Mouse (Mus musculus) forebrain, embryonic 10.5 days (tissue): ENCODE measurements around the gene Aspdh. TPM values are rescaled to one million over a fixed set of nuclear protein-coding genes. Genes with fewer than 3 reads are reported as not detected.

ENCODE experiments used
- DNase-seq: peaks from one replicate; pipeline ENCODE4 v3.0.0-alpha.2; 2017; ENCODE audit warnings: low spot score; ENCODE audit errors: extremely low spot score
- H3K27ac ChIP-seq: fragments of 300-500 bp; sonication (generic); 2 replicates; pipeline ENCODE4 v1.5.1; 2016; ENCODE audit warnings: mild to moderate bottlenecking
- H3K27me3 ChIP-seq: fragments of 300-500 bp; sonication (generic); 2 replicates; pipeline ENCODE4 v1.6.1; 2016; ENCODE audit warnings: mild to moderate bottlenecking; ENCODE audit not compliant: poor library complexity, severe bottlenecking
- H3K36me3 ChIP-seq: fragments of 300-500 bp; sonication (generic); replicated peaks from 2 replicates; pipeline ENCODE4 v1.6.1; 2016; ENCODE audit warnings: mild to moderate bottlenecking, moderate library complexity
- H3K4me1 ChIP-seq: fragments of 300-500 bp; sonication (generic); 2 replicates; pipeline ENCODE4 v1.6.1; 2016
- H3K4me3 ChIP-seq: fragments of 300-500 bp; sonication (generic); 2 replicates; pipeline ENCODE4 v1.5.1; 2016; ENCODE audit warnings: mild to moderate bottlenecking, moderate library complexity
- H3K9me3 ChIP-seq: fragments of 300-500 bp; sonication (generic); 2 replicates; pipeline ENCODE4 v1.6.1; 2016; ENCODE audit warnings: mild to moderate bottlenecking, moderate library complexity
- WGBS: fragments of 180-500 bp; shearing (Covaris S2); methylation state at CpG from one replicate; pipeline ENCODE4 v1.1.7; 2016; 5-methylcytosine and 5-hydroxymethylcytosine counted together
- polyA plus RNA-seq: library from polyadenylated mRNA; unstranded; fragments of >200 nt; fragmentation: Nextera tagmentation; extraction: Ambion mirVana; gene quantifications from 2 replicates; pipeline ENCODE4 v1.2.1, GENCODE M21; 2016

Gene Aspdh
- polyA plus RNA-seq, 1 experiment from 2014 or later: 1.3 TPM

- H3K9me3 ChIP-seq: no peaks in the 10 kb centered on the region
- WGBS: 65% methylated on average over 2 of the region's 2 CpGs
- no peak overlapping the region for H3K27ac ChIP-seq
- peaks cover 70% of the 10 kb centered on the region for H3K27me3 ChIP-seq
- peaks cover 47% of the 10 kb centered on the region for H3K4me1 ChIP-seq
- DNase-seq: no peak
- H3K36me3 ChIP-seq: peaks cover 11% of the 10 kb centered on the region
- no peak overlapping the region for H3K4me3 ChIP-seq
Measured at GRCm38 (mm10) chr7:44439696-44440095, 25.5 kb upstream of the Aspdh start.

- H3K4me1 ChIP-seq: peaks cover 55% of the 10 kb centered on the region
- no peak for DNase-seq
- H3K27ac ChIP-seq: no peak overlapping the region
- no peaks in the 10 kb centered on the region for H3K9me3 ChIP-seq
- peaks cover 13% of the 10 kb centered on the region for H3K36me3 ChIP-seq
- no peak overlapping the region for H3K4me3 ChIP-seq
- H3K27me3 ChIP-seq: peaks cover 77% of the 10 kb centered on the region
- WGBS: 86% methylated on average over 1 of the region's 1 CpGs
Measured at GRCm38 (mm10) chr7:44440479-44440878, 24.7 kb upstream of the Aspdh start.

- H3K9me3 ChIP-seq: no peaks in the 10 kb centered on the region
- H3K27ac ChIP-seq: peak overlapping the region; percentile 96
- 13% methylated on average over 1 of the region's 1 CpGs for WGBS
- peaks cover 84% of the 10 kb centered on the region for H3K27me3 ChIP-seq
- H3K4me3 ChIP-seq: peak overlapping the region; percentile 68
- H3K4me1 ChIP-seq: peaks cover 57% of the 10 kb centered on the region
- H3K36me3 ChIP-seq: peaks cover 20% of the 10 kb centered on the region
- no peak for DNase-seq
Measured at GRCm38 (mm10) chr7:44441180-44441579, 24.0 kb upstream of the Aspdh start.

GRCm38 (mm10) chr7:44441648-44442109 lies 23.5 kb upstream of the Aspdh start:
- Histone ChIP-seq H3K4me3 (peak overlapping the region; percentile 68), H3K36me3 (peaks cover 25% of the 10 kb centered on the region), H3K27me3 (peaks cover 89% of the 10 kb centered on the region), H3K4me1 (peaks cover 57% of the 10 kb centered on the region), H3K27ac (peak overlapping the region; percentile 96), H3K9me3 (no peaks in the 10 kb centered on the region)
- 0% methylated on average over 13 of the region's 14 CpGs for WGBS
- peak; percentile 51 for DNase-seq

GRCm38 (mm10) chr7:44442407-44442821 lies 22.8 kb upstream of the Aspdh start:
- Histone ChIP-seq H3K4me3 (peak overlapping the region; percentile 68), H3K4me1 (peaks cover 57% of the 10 kb centered on the region), H3K36me3 (peaks cover 32% of the 10 kb centered on the region), H3K9me3 (no peaks in the 10 kb centered on the region), H3K27me3 (peaks cover 85% of the 10 kb centered on the region), H3K27ac (peak overlapping the region; percentile 96)
- DNase-seq: peak; percentile 66
- under 1% methylated on average over 14 of the region's 14 CpGs for WGBS

GRCm38 (mm10) chr7:44443268-44444173 lies 21.7 kb upstream of the Aspdh start:
- H3K27ac ChIP-seq: peak overlapping the region; percentile 96
- peak; percentile 51 for DNase-seq
- H3K27me3 ChIP-seq: peaks cover 76% of the 10 kb centered on the region
- H3K4me3 ChIP-seq: peak overlapping the region; percentile 68
- no peaks in the 10 kb centered on the region for H3K9me3 ChIP-seq
- 11% methylated on average over 20 of the region's 20 CpGs for WGBS
- peaks cover 50% of the 10 kb centered on the region for H3K4me1 ChIP-seq
- peaks cover 41% of the 10 kb centered on the region for H3K36me3 ChIP-seq

- Histone ChIP-seq H3K4me3 (peak overlapping the region; percentile 24), H3K27ac (no peak overlapping the region), H3K4me1 (peaks cover 50% of the 10 kb centered on the region), H3K36me3 (peaks cover 56% of the 10 kb centered on the region), H3K27me3 (peaks cover 67% of the 10 kb centered on the region), H3K9me3 (no peaks in the 10 kb centered on the region)
- no peak for DNase-seq
- 28% methylated on average over 29 of the region's 29 CpGs for WGBS
Measured at GRCm38 (mm10) chr7:44444886-44445527, 20.2 kb upstream of the Aspdh start.

- peaks cover 61% of the 10 kb centered on the region for H3K27me3 ChIP-seq
- H3K4me1 ChIP-seq: peaks cover 47% of the 10 kb centered on the region
- no peak overlapping the region for H3K4me3 ChIP-seq
- H3K36me3 ChIP-seq: peaks cover 61% of the 10 kb centered on the region
- no peaks in the 10 kb centered on the region for H3K9me3 ChIP-seq
- no peak for DNase-seq
- WGBS: 41% methylated on average over 7 of the region's 7 CpGs
- H3K27ac ChIP-seq: no peak overlapping the region
Measured at GRCm38 (mm10) chr7:44445528-44445923, 19.7 kb upstream of the Aspdh start.

- Histone ChIP-seq H3K36me3 (peaks cover 64% of the 10 kb centered on the region), H3K4me3 (no peak overlapping the region), H3K4me1 (peaks cover 44% of the 10 kb centered on the region), H3K27ac (no peak overlapping the region), H3K9me3 (no peaks in the 10 kb centered on the region), H3K27me3 (peaks cover 54% of the 10 kb centered on the region)
- 63% methylated on average over 12 of the region's 12 CpGs for whole genome bisulfite sequencing
- DNase-seq: no peak
Measured at GRCm38 (mm10) chr7:44446070-44446855, 18.9 kb upstream of the Aspdh start.

GRCm38 (mm10) chr7:44453256-44453655 lies 11.9 kb upstream of the Aspdh start:
- H3K9me3 ChIP-seq: no peaks in the 10 kb centered on the region; the same call in 1 of the 2 replicates
- peaks cover 73% of the 10 kb centered on the region for H3K36me3 ChIP-seq
- no peak overlapping the region for H3K27ac ChIP-seq
- 21% methylated on average over 3 of the region's 3 CpGs for WGBS
- H3K4me3 ChIP-seq: no peak overlapping the region
- H3K27me3 ChIP-seq: no peaks in the 10 kb centered on the region
- H3K4me1 ChIP-seq: peaks cover 6% of the 10 kb centered on the region; the same call in 1 of the 2 replicates
- no peak for DNase-seq

GRCm38 (mm10) chr7:44456302-44456701 lies 8.9 kb upstream of the Aspdh start:
- no peaks in the 10 kb centered on the region; the same call in 1 of the 2 replicates for H3K9me3 ChIP-seq
- no peak for DNase-seq
- peaks cover 26% of the 10 kb centered on the region for H3K27me3 ChIP-seq
- H3K27ac ChIP-seq: no peak overlapping the region
- H3K4me1 ChIP-seq: peaks cover 6% of the 10 kb centered on the region; the same call in 1 of the 2 replicates
- no peak overlapping the region for H3K4me3 ChIP-seq
- WGBS: 100% methylated on average over 1 of the region's 1 CpGs
- peaks cover 76% of the 10 kb centered on the region for H3K36me3 ChIP-seq

- H3K27ac ChIP-seq: no peak overlapping the region
- H3K36me3 ChIP-seq: peaks cover 93% of the 10 kb centered on the region
- H3K4me1 ChIP-seq: peaks cover 28% of the 10 kb centered on the region
- peaks cover 62% of the 10 kb centered on the region for H3K27me3 ChIP-seq
- no peak overlapping the region for H3K4me3 ChIP-seq
- peaks cover 4% of the 10 kb centered on the region; the same call in 1 of the 2 replicates for H3K9me3 ChIP-seq
- 83% methylated on average over 6 of the region's 6 CpGs for WGBS
- DNase-seq: no peak
Measured at GRCm38 (mm10) chr7:44460067-44460466, 5.1 kb upstream of the Aspdh start.
